Mouse (Mus musculus) ES-Bruce4 (cell line): ENCODE results near the gene Ly86. TPM values are rescaled to one million over a fixed set of nuclear protein-coding genes. Genes with fewer than 3 reads are reported as not detected.

Experiments
- H3K27ac ChIP-seq: 2 replicates; pipeline ENCODE4 v1.5.1; 2012; ENCODE audit warnings: low read length, inconsistent platforms; ENCODE audit not compliant: insufficient read depth
- H3K27me3 ChIP-seq: 2 replicates; pipeline ENCODE4 v1.6.1; 2012; ENCODE audit warnings: mild to moderate bottlenecking, low read length, inconsistent platforms; ENCODE audit not compliant: control insufficient read depth, poor library complexity, insufficient read depth, severe bottlenecking
- H3K36me3 ChIP-seq: 2 replicates; pipeline ENCODE4 v1.6.1; 2012; ENCODE audit warnings: inconsistent platforms, mild to moderate bottlenecking, low read length, moderate library complexity; ENCODE audit not compliant: control insufficient read depth, poor library complexity, insufficient read depth, severe bottlenecking
- H3K4me1 ChIP-seq: one replicate; pipeline ENCODE4 v1.8.1; 2011; ENCODE audit warnings: low read length; ENCODE audit not compliant: control insufficient read depth, insufficient read depth
- H3K4me3 ChIP-seq: 2 replicates; pipeline ENCODE4 v1.5.1; 2011; ENCODE audit warnings: low read depth, mild to moderate bottlenecking, low read length
- H3K9ac ChIP-seq: 2 replicates; pipeline ENCODE4 v1.6.1; 2012; ENCODE audit warnings: low read depth, mild to moderate bottlenecking, inconsistent platforms; ENCODE audit not compliant: poor library complexity, severe bottlenecking
- H3K9me3 ChIP-seq: replicated peaks from 2 replicates; pipeline ENCODE4 v1.6.1; 2012; ENCODE audit warnings: mild to moderate bottlenecking, low read length, inconsistent platforms; ENCODE audit not compliant: control insufficient read depth, poor library complexity, insufficient read depth, severe bottlenecking
- CTCF ChIP-seq: IDR thresholded peaks from one replicate; pipeline ENCODE4 v1.8.1; 2011; ENCODE audit warnings: low read depth, low read length
- EP300 ChIP-seq: IDR thresholded peaks from 2 replicates; pipeline ENCODE4 v1.6.1; 2011; ENCODE audit warnings: low read depth, low read length; ENCODE audit not compliant: insufficient read depth
- POLR2A ChIP-seq: IDR thresholded peaks from one replicate; pipeline ENCODE4 v1.8.1; 2011; ENCODE audit warnings: low read length; ENCODE audit not compliant: insufficient read depth
- polyA plus RNA-seq: library from polyadenylated mRNA; stranded (reverse); fragments of >200 nt; gene quantifications from 2 replicates; pipeline ENCODE4 v1.2.4, GENCODE M21; 2011; ENCODE audit warnings: low read depth; ENCODE audit not compliant: missing spikeins, insufficient read depth, insufficient read length

Ly86 gene
- not detected in 2 replicates for polyA plus RNA-seq

DNA sequence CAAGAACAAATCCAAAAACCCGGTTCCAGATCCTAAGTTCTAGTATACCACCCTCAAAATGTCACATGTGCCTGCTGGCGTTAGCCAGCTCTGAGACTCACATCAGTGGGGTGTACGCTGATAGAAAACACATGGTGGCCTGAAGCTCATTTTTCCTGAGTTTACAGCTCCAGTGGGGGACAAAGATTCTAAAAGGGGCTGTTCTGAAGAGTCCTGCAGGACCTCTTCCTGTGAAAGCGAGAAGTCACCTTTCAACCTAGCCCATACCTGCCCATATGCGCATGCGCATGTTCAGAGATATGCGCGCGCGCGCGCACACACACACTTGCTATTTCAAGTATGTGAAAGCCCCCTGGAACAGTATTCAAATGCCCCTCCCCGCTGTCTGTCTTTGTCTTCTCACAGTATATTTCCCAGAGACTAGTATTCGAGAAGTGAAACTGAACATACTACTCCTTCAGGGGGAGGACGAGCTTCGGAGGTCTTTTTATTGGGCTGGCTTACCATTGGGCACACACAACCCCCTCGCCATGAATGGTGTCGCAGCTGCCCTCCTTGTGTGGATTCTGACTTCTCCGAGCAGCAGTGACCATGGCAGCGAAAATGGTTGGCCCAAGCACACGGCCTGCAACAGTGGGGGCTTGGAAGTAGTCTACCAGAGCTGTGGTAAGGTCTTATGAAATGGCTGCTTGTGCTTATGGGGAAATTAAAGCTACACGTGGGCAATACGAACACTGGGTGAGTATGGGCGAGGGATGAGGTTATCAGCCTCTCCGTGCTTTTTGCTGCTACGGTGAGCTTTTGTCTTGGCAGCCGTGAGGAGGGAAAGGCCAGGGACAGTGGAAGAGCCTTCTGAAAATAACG, at the start of gene Ly86:
TSS of gene Ly86 (plus strand) at position 300 of the 864 bp plus-strand sequence.
- no peak within 1 kb of the TSS for H3K4me3 ChIP-seq
- no peaks in the 10 kb centered on the region for H3K27me3 ChIP-seq
- H3K27ac ChIP-seq: no peak within 1 kb of the TSS
- H3K9ac ChIP-seq: no peak within 1 kb of the TSS
- H3K36me3 ChIP-seq: no peaks in the 10 kb centered on the region
- no peak for TF ChIP-seq POLR2A
- TF ChIP-seq EP300: no peak
- TF ChIP-seq CTCF: no peak
- no peaks in the 10 kb centered on the region for H3K4me1 ChIP-seq
- H3K9me3 ChIP-seq: no peaks in the 10 kb centered on the region

DNA sequence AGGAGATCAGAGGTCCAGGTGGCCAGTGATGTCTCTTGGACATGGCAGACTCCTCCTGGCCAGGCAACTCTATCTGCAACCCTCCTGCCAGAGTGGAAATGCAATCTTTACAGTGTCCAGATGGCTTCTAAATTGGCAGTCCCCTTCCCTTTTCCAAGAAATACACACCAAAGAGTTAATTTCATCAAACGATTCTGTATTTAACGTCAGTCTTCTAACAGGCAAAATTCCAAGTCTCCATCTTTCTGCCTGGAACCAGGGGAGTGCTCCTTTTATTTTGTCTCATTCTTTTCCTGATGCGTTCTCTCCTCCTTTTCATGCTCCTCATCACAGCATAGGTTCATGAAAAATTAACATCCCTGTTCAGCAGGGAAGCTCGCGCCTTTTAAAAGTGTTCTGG, 47.1 kb upstream of the Ly86 start:
- Histone ChIP-seq H3K9ac (no peak overlapping the region), H3K36me3 (no peaks in the 10 kb centered on the region), H3K9me3 (no peaks in the 10 kb centered on the region), H3K27me3 (no peaks in the 10 kb centered on the region), H3K27ac (no peak overlapping the region), H3K4me3 (no peak overlapping the region), H3K4me1 (no peaks in the 10 kb centered on the region)
- no peak for TF ChIP-seq CTCF
- TF ChIP-seq POLR2A: no peak
- TF ChIP-seq EP300: no peak

DNA sequence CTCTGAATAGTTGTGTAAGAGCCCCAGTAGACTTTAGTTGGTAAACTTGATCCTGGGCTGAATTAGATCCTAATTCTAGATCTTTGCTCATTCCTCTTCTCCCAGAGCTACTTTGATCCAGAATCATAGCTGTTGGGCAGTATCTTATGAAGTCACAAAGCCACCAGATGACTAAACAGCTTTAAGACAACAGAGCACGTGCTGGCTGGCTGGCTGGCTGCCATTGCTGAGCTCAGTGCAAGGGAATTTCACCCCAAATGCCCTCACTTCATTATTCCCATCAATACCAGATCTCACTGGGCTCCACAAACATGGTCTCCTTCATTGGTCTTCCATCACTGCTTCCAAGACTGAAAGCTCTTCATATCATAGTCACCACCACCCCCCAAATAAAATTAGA, 46.2 kb upstream of the Ly86 start:
- Histone ChIP-seq H3K36me3 (no peaks in the 10 kb centered on the region), H3K4me3 (no peak overlapping the region), H3K9me3 (no peaks in the 10 kb centered on the region), H3K4me1 (no peaks in the 10 kb centered on the region), H3K9ac (no peak overlapping the region), H3K27ac (no peak overlapping the region), H3K27me3 (no peaks in the 10 kb centered on the region)
- TF ChIP-seq EP300 (no peak), POLR2A (no peak), CTCF (no peak)

DNA sequence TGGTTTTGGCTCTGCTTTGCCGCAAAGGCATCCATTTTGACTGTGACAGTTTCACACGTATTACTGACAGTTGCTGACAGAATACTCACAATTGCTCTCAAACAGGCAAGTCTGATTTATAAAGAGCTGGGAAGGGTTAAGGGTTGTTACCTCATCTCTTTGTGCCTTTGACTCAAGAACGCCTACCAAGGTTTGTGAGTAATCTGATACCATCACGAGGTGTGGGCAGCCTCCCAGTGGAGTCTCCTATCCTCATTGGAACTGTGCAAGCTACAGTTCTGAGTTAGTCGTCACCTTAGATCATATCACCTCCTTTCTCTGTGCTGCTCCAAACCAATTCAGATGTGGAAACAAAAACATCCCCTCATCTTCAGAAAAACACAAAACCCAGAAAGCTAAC, 42.1 kb upstream of the Ly86 start:
- TF ChIP-seq CTCF: no peak
- TF ChIP-seq EP300: no peak
- TF ChIP-seq POLR2A: no peak
- Histone ChIP-seq H3K27ac (no peak overlapping the region), H3K4me3 (no peak overlapping the region), H3K36me3 (no peaks in the 10 kb centered on the region), H3K9ac (no peak overlapping the region), H3K9me3 (no peaks in the 10 kb centered on the region), H3K4me1 (no peaks in the 10 kb centered on the region), H3K27me3 (no peaks in the 10 kb centered on the region)

DNA sequence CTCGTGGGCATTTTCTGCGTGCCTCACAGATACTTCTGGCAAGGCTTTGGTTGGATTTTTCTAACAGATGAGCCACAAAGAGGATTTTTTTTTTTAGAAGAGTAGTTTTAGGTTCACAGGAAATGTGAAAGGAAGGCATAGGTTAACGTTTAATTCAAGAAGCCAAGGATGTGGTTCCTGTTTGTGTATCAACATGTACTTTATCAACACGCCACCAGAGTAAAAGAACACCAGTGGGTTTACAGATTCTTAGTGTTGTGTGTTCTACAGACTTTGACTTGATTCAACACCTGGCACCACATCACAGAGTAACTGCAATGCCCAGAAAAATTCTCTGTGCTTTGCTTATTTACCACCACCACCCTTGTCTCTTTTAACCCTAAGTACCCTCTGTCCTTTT, 37.0 kb upstream of the Ly86 start:
- Histone ChIP-seq H3K27ac (no peak overlapping the region), H3K36me3 (no peaks in the 10 kb centered on the region), H3K9ac (no peak overlapping the region), H3K4me3 (no peak overlapping the region), H3K9me3 (no peaks in the 10 kb centered on the region), H3K27me3 (no peaks in the 10 kb centered on the region), H3K4me1 (no peaks in the 10 kb centered on the region)
- TF ChIP-seq POLR2A: no peak
- TF ChIP-seq CTCF: no peak
- no peak for TF ChIP-seq EP300

DNA sequence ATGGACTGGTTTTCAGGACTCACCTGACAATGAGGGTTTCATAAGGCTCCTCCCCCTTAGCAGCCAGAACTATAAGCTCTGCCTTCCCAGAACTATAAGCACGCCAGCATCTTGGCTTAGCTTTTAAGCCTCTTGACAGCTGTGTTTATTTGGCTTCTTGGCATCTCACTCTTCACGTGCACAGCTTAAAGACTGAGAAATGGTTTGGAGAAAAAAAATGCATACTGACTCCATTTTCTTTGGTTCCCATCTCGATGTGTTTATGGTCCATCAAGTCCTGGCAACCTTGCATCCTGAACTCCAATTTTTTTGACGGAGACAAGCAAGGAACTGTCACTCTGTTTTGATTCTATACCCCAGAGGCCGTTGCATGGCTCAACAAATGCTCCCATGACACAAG, 35.7 kb upstream of the Ly86 start:
- Histone ChIP-seq H3K4me3 (no peak overlapping the region), H3K27me3 (no peaks in the 10 kb centered on the region), H3K27ac (no peak overlapping the region), H3K4me1 (no peaks in the 10 kb centered on the region), H3K9me3 (no peaks in the 10 kb centered on the region), H3K9ac (no peak overlapping the region), H3K36me3 (no peaks in the 10 kb centered on the region)
- TF ChIP-seq EP300 (no peak), POLR2A (no peak), CTCF (no peak)
